Mouse (Mus musculus) CD4-positive, CD25-positive, alpha-beta regulatory T cell, adult 9 weeks (primary cell): ENCODE data around the gene Cmc4. TPM values are rescaled to one million over a fixed set of nuclear protein-coding genes. Genes with fewer than 3 reads are reported as not detected.

Experiments
- polyA plus RNA-seq: library from polyadenylated mRNA; unstranded; fragments of 100-300 nt; shearing (Covaris generic); gene quantifications from one replicate; pipeline ENCODE4 v1.2.1, GENCODE M21; 2017

Gene Cmc4
- polyA plus RNA-seq = 29.2 TPM

GRCm38 (mm10) chrX:75415936-75416785, at the start of gene Cmc4, which contains the start of the genes Mtcp1 and Brcc3:
Gene Cmc4, minus strand, starts transcription at chrX:75416584.
Gene Mtcp1, minus strand, starts transcription at chrX:75416588.
Gene Brcc3, plus strand, starts transcription at chrX:75416628.

DNA sequence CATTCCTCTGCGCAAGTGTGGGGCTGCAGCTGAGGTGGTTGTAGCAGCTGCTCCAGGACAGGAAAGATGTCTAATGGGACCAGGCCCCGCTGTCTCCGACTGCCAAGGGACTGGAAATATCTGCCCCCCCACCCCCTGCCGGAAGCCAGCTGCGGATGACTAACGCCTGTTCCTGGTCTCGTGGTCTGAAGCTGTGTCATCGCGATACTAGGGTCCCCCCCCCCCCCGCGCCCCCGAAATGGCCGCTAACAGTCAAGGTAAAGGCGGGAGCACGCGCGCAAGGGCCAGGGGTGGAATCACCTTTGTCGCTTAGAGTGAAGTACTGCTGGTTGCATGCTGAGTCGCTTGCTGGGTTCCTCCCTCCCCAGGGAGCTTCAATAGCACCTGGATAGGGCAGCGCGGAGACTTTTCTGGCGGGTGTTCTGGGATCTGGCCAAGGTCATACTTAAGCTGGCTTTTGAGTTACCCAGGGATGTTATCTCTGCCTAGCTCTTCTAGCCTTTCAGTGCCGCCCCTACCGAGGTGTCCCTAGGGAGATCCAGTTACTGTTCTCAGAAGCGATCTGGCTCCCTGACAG, 34.1 kb downstream of the Cmc4 start, which contains the start of the genes Fundc2 and F8:
Gene Fundc2, plus strand, starts transcription at position 205 of the 577 bp plus-strand sequence.
Gene F8, minus strand, starts transcription at position 421 of the 577 bp plus-strand sequence.

Other genes starting within 250 kb of the Cmc4 start
- 75.7 TPM for gene Fundc2, start 34.2 kb downstream of the Cmc4 start, polyA plus RNA-seq
- 0.79 TPM for gene F8, start 34.0 kb downstream of the Cmc4 start, polyA plus RNA-seq
- 13.3 TPM for gene Mtcp1, start within 50 bp of the Cmc4 start, polyA plus RNA-seq
- gene Brcc3, start within 50 bp of the Cmc4 start, polyA plus RNA-seq = 75.3 TPM
- gene Vbp1, start 97.7 kb upstream of the Cmc4 start, polyA plus RNA-seq = 135 TPM
- gene Rab39b, start 161.6 kb upstream of the Cmc4 start, polyA plus RNA-seq = 2.7 TPM